Mouse (Mus musculus) kidney, postnatal 4 days (tissue): ENCODE measurements at regions not wholly inside any gene's neighbourhood (a gene's known extent, or its start where the extent isn't known, plus 50 kb on each side); places are given as distances from the start of the nearest gene placed in this dataset.
A peak's percentile ranks its signal among the peaks of the same experiment; 100 is the strongest.

Source experiments
- DNase-seq, 2 experiments: peaks; one replicate each; pipeline ENCODE4 v3.0.0; 2021; ENCODE audit warnings: mixed read lengths in 2 of 2

DNA sequence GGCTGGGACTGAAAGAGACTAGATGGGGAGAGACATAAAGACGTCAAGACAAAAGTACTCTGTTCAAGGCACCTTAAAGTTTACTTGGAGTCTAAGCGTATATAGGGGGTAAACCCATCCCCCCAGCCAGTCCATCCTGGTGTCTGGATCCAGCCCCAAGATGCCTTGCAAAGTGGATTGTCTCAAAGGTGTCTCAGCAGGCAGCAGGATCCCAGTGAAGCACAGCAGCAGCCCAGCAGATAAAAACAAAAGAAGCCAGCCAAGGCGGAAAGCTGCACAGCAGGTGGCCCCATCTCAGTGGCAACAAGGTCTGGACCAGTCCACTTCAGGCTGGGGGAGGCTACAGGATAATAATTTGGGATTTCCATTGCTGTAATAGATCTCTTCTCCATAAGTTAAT, 72.0 kb upstream of the Col5a2 start:
- DNase-seq = no peak

DNA sequence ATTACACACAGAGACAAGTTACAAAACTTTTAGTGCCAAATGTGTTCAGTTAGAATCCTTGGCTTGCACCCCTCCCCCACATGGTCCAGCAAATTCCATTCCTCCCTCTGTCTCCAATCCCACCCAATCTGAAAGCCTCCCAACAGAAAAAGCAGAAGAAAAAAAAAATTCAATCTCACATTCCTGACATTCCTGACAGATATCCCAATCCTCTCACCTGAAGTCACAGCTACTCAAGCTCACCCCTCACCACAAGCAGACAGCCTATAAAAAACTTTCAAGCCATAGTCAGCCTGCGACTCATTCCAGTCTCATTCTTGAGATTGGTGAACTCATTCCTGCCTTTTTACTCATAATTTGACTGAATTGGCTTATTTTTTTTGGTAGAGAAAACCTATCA, 77.4 kb upstream of the Col5a2 start:
- peak in 1 of 2 experiments; percentile 6 for DNase-seq

DNA sequence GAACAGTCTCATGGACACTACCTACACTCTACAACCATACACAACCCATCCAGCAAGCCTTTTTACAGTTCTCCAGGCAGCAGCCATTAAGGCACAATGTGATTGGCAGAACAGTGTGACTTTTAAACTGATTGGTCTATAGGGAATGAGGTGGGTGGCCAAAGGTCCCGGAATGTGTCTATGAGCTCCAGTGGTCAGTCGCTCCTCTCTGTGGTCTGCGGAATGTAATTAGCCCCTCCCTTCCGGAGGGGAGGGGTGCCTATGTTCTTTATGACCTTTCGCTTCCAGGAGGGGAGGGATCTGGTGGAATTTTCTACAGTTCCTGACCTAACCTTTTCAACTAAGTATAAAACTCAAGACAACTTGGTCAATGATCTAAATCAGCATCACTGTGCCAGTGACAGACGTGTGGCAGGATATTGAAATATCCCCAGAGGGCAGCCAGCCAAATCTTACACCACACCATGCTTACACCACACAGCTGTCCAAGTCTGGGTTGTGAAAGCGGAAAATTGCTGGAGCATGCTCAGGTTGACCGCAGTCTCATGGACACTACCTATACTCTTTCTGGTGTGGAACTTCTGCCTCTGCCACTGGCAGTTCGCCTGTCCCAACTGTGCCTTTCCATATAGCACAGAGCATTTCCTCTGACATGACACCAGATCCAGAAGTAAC, 84.4 kb upstream of the Col5a2 start:
- DNase-seq = peak; percentile 34 to 57

GRCm38 (mm10) chr1:45597316-45597715, 94.2 kb upstream of the Col5a2 start:
- DNase-seq = no peak

GRCm38 (mm10) chr1:45599421-45599820, 96.3 kb upstream of the Col5a2 start:
- no peak for DNase-seq

GRCm38 (mm10) chr1:45600011-45600410, 96.9 kb upstream of the Col5a2 start:
- no peak for DNase-seq

DNA sequence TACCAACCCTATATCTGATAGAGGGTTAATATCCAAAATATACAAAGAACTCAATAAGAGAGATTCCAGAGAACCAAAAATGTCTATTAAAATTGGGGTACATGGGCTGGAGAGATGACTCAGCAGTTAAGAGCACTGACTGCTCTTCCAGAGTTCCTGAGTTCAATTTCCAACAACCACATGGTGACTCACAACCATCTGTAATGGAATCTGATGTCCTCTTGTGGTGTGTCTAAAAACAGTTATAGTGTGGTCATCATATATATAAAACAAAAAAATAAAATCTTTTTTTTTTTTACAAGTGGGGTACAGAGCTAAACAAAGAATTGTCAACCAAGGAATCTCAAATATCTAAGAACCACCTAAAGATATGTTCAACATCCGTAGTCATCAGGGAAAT, 102.5 kb upstream of the Col5a2 start:
- no peak for DNase-seq

DNA sequence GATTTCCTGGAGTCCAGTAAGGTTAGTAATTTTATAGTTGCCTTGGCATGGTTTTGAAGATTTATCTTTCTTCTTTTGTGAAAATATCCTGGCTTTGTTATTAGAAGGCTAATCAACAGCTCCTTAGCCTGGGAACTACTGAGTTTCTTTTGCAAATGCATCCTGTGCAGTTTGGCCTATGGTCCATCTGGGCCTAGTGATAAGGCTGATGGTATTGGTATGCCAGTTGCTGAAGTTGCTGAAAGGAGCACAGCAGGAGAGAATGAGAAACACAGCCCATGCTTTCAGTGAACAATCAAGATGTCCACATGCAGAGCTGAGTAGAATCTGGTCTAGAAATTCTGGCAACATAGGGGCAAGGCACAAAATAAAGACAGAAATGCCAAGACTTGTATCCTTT, 105.2 kb upstream of the Col5a2 start:
- no peak for DNase-seq

DNA sequence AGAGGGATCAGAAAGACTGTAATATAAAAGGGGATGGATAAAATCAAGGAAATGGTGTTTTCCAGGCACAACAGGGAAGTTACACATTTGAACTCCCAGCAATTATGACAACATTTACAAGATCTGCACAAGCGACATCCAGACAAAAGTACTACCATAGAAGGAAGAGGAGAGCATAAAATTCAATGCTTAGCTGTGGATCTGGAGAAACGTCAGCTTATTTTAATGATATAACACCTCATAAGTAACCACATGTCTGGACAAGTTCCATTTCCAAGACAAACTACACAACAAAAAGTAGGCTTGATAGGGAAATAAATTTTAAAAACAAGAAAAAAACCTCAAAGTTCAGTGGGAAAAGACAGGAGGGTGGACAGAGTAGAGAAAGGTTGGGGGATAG, 115.9 kb upstream of the Col5a2 start:
- no peak for DNase-seq

- DNase-seq = no peak
Measured at GRCm38 (mm10) chr1:45625921-45626320, 122.8 kb upstream of the Col5a2 start.

GRCm38 (mm10) chr1:45626733-45627132, 123.7 kb upstream of the Col5a2 start:
- no peak for DNase-seq

GRCm38 (mm10) chr1:45627840-45628239, 124.8 kb upstream of the Col5a2 start:
- peak; percentile 32 to 50 for DNase-seq

DNA sequence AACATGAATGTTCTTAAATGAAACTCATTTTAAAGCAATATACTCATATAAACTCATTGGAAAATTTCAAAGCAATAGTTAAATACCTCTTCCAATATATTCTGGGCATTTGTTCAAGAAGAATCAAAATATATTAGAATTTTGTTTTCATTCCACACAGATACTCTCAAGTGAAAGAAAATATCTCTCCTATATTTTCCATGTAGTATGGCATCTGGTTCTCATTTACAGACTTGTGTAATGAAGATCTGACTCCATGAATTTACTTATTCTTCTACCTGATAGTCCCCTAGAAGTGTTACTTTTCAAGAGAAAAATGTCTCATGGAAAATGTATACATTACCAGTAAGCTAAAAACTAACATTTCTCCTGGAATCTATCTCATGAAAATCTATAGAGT, 144.2 kb upstream of the Col5a2 start:
- no peak for DNase-seq

DNA sequence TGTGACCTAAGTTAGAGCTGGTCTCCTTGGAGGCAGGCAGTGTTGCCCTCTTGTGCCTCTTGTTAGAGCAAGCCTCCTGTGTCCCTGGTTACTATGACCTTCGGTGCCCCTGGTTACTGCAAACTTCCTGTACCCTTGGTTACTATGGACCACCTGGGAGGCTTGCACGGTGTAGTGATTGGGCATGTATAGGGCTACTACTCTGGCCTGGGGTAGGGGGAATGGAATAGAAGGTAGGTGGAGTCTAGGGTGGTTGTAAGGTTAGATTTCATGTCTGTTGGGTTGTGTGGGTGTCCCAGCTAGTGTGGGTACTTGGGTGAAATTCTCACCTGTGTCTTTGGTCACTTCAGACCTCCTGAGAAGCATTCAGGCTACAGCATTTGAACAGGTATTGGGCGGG, 141.7 kb upstream of the Wdr75 start:
- no peak for DNase-seq

DNA sequence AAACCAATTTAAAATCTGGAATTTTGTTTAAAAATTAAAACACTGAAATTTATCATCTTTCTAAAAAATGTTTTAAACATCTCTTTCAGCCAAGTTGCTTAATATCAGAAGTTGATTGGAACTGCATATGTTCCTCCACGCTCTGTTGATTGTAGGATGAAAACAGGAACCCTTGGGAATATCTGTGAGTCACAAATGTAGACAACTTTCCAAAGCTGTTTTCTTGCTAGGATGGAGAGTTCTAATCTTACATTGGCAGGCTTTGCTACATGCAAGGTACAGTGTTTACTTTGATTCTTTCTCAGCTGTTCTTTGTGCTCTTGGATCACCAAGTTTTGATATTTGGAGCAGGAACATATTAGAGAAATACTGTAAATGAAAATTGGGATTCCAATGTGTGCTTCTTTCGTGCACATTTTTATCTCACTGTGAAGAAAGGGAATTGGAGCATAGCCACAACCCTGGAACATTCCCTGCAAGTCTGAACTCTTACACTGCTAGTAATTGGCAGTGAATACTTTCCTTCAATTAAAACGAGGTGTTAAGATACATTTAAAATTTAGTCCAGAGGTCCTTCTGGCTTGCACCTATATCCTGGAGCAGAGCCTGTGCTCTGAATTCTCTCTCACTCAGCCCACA, 131.0 kb upstream of the Wdr75 start:
- no peak for DNase-seq

DNA sequence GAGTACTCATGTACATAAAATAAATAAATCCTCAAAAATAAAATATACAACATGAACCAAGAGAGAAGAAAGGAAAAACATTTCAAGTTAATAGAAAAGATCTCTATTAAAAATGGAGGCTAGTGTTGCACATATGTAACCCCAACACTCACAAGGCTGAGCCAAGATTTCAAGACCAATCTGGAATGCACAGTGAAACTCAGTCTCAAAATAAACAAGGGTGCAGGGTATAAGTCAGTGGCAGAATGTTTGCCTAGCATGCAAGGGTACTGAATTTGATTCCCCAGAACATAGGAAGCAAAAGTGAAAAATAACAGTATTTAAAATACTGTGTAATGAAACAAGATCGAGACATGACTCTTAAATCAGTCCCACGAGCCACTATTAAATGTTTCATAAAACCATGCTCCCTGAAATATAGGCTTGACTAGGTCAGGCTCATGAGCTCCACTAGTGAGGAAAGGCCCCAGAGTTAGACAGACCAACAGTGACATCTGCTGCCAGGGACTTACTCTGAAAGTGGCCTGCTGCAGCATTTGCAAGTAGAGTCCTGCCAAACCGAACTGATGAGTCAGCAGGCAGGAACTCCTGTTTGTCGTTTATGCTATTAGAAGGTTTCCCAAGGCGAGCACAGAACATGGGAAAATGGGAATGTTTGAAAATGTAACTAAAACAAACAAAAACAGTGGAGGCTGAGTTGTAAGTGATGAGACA, 122.4 kb upstream of the Wdr75 start:
- peak; percentile 72 to 77 for DNase-seq

DNA sequence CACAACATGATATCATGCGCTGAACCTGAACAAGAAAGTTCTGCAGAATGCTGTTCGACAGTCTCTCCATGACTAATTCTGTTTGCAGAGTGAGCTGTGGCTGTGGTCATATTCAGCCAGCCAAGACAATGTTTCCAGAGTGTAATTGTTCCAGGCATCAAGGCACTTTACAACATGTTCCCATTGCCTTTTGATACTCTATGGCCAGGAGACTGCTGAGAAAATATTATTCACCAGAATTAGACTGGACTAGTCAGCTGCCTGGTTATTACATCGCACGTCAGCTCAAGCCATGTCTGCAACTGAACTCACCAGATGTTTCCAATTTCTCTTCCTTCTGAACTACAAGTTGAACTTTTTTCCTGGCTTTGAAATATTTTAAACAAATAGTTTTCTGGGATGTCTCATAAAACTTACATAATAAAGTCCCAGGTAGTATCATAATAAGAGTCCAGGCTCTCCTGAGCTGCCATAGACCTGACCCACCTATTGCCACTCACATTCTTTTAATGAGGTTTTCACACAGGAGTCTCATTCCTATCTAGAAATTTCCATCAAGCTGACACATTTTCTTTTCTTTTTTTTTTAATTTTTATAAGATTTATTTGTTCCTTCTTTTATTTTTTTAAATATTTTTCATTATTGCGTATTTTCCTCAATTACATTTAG, 119.1 kb upstream of the Wdr75 start:
- peak in 1 of 2 experiments; percentile 6 for DNase-seq

DNA sequence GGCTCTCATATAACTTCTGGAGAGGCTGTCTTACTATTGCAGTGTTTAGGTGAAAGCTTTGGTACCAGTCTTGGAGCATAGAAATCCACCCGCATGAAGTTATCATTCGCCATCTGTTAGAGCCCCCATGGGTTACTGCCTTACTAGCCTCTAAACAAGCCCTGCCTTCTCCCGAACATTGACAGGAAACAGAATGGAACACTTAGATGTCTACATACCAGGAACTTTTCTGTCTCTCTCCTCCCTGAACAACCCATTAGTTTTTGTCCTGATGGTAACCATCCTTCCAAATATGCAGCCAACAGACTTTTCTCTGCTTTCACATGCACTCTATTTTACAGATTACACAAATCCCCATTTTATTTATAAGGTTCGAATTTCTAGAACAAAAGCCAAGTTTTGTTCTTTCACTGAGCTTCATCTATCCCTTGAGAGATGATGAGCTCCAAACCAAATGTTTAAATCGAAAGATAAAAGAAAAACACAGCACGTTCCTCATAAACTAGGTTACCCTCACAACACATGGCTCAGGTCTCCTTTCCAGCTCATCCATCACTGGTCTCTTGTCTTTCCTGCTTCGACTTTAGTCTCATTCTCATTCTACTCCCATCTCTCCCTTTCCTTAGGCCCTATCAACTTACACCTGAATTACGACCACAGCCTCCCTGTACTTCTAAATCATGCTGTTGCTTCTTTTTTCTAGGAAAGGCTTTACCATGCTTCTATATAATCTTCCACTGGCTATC, 114.8 kb upstream of the Wdr75 start:
- DNase-seq = no peak

DNA sequence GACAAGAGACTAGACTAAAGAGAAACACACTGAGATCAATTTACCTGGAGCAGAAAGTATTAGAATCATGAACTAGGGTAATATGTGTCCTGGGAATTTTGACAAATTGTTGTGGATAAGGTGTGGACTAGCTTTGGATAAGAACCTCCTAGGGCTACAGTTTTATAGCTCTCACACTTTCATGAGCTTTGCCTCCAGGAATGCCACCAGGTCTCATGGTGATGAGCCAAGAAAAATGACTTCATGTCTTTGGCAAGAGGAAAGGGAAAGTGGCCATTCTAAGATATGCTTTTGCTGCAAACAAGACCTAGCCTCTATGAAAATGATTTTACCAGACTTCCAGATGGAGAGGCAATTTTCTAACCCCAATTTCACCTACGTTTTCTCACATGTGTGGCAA, 94.1 kb upstream of the Wdr75 start:
- no peak for DNase-seq

- no peak for DNase-seq
Measured at GRCm38 (mm10) chr1:45701516-45701915, 93.5 kb upstream of the Wdr75 start.

DNA sequence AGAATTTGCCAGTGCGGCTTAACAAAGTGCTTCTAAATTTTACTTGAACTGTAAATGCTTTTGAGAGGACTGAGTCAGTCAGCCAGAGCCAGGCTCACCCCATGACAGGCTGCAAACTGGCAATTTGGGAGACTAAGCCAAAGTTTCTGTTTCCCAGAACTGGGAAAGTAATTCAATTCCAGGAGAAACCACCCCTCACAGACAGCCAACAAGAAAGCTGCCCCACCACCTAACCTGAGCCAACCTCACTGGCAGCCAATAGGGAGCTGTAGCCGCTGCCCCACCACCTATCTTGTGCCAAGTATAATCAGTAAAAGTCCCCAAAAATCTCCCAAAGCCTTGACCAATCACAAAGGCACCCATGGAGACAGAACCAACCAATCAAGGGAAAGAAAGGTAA, 71.6 kb upstream of the Wdr75 start:
- no peak for DNase-seq

- no peak for DNase-seq
Measured at GRCm38 (mm10) chr1:45732958-45733357, 62.0 kb upstream of the Wdr75 start.

DNA sequence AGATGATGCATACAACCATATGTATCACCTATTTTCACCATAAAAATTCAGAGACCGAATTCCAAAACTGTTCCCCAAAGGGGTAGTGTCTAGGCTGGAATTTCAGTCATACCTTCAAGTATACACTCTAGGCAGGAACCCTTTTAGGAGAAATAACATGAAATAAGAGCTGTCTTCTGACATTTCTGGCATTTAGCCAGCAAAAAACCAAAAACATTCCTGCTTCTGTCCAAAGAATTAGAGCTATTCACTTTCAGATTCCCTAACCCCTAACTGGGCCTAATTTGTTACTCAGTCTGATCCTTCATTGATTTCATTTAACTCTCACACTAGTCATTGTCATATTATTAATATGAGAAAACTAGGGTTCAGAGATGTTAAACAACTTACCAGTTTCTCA, 49.8 kb upstream of the Wdr75 start:
- no peak for DNase-seq
